Mouse (Mus musculus) cerebellum, adult 2 months (tissue): ENCODE results near the gene Zfp113. TPM values are rescaled to one million over a fixed set of nuclear protein-coding genes. Genes with fewer than 3 reads are reported as not detected.
"Not testable (repeated sequence)": the region's sequence is repeated elsewhere in the genome, so short reads cannot be mapped to it uniquely, and the experiment has no call there.

ENCODE experiments used
- DNase-seq, 2 experiments: peaks; one replicate each; pipeline ENCODE4 v3.0.0; 2021
- H3K27ac ChIP-seq: fragments of 200-500 bp; 2 replicates; pipeline ENCODE4 v1.5.1; 2012; ENCODE audit warnings: low read length, control low read depth, inconsistent platforms; ENCODE audit not compliant: insufficient read depth
- H3K27me3 ChIP-seq: fragments of 200-500 bp; 2 replicates; pipeline ENCODE4 v1.6.1; 2012; ENCODE audit warnings: inconsistent platforms, mild to moderate bottlenecking, low read length, moderate library complexity; ENCODE audit not compliant: control insufficient read depth, insufficient read depth
- H3K4me1 ChIP-seq: fragments of 200-500 bp; 2 replicates; pipeline ENCODE4 v1.6.1; 2011; ENCODE audit warnings: low read length; ENCODE audit not compliant: control insufficient read depth, insufficient read depth
- H3K4me3 ChIP-seq: fragments of 200-500 bp; replicated peaks from 2 replicates; pipeline ENCODE3; 2011; ENCODE audit warnings: mild to moderate bottlenecking, low read depth, low read length, control low read depth; ENCODE audit not compliant: insufficient read depth
- CTCF ChIP-seq: fragments of 200-500 bp; IDR thresholded peaks from 2 replicates; pipeline ENCODE4 v1.5.1; 2011; ENCODE audit warnings: low read depth, mild to moderate bottlenecking, control low read depth, low read length, moderate library complexity, borderline replicate concordance; ENCODE audit not compliant: insufficient read depth
- POLR2A ChIP-seq: fragments of 200-500 bp; IDR thresholded peaks from 2 replicates; pipeline ENCODE4 v1.6.1; 2011; ENCODE audit warnings: low read length, control low read depth, borderline replicate concordance; ENCODE audit not compliant: insufficient read depth
- WGBS: fragments of 180-500 bp; shearing (Covaris S2); methylation state at CpG from one replicate; pipeline ENCODE4 v1.1.7; 2018; 5-methylcytosine and 5-hydroxymethylcytosine counted together
- polyA plus RNA-seq: library from polyadenylated mRNA; depleted of rRNA; stranded (reverse); fragments of >200 nt; gene quantifications from 2 replicates; pipeline ENCODE4 v1.2.3, GENCODE M21; 2012

Gene Zfp113
- polyA plus RNA-seq, 1 experiment = 3.8 TPM

- TF ChIP-seq POLR2A (no peak), CTCF (no peak)
- 20% methylated on average over 3 of the region's 3 CpGs for WGBS
- no peaks in the 10 kb centered on the region for H3K4me1 ChIP-seq
- H3K27me3 ChIP-seq = no peaks in the 10 kb centered on the region
- DNase-seq = no peak
- H3K4me3 ChIP-seq = no peak overlapping the region
- H3K27ac ChIP-seq = no peak overlapping the region
Observed at GRCm38 (mm10) chr5:138118041-138118440, 37.5 kb downstream of the Zfp113 start.

DNA sequence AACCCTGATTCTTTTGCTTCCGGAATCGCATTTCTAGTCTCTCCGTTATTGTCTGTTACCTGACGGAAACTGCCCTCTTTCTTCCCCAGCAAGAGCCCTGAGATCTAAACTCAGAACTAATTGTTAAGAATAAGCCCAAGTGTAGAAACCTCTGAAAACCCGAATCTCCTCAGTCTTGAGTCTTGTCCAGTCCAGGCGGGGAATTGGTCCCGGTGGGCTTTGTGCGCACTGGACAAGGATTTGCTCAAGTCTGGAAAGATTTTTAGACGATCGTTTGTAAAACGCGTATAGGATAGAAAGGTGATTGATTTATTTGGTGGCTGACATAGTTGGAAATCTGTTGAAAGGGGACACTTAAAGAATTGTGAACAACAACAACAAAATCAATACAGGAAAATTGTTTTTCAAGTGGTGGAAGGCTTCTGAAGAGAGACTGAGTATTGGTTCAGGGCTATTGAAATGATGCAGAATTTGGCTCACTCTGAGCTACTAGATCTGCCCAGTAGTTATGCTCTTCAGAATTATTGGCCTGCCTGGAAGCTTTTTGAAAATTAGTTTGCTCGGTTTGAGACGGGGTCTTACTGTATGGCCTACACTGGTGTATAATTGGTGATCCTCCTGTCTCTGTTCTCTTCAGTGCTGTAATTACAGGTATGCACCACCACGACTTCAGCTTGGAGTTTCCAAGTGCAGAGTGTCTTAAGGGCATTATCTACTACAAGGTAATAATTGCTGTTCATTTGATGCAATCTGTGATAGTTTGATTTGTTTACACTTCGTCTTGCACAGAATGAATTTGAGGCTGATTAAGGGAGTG is 38.1 kb downstream of the Zfp113 start:
- Histone ChIP-seq H3K27ac (peak overlapping the region; percentile 45), H3K27me3 (no peaks in the 10 kb centered on the region), H3K4me3 (peak overlapping the region; percentile 97), H3K4me1 (no peaks in the 10 kb centered on the region)
- TF ChIP-seq CTCF = no peak
- no peak for TF ChIP-seq POLR2A
- WGBS = 3% methylated on average over 16 of the region's 16 CpGs
- DNase-seq = no peak

DNA sequence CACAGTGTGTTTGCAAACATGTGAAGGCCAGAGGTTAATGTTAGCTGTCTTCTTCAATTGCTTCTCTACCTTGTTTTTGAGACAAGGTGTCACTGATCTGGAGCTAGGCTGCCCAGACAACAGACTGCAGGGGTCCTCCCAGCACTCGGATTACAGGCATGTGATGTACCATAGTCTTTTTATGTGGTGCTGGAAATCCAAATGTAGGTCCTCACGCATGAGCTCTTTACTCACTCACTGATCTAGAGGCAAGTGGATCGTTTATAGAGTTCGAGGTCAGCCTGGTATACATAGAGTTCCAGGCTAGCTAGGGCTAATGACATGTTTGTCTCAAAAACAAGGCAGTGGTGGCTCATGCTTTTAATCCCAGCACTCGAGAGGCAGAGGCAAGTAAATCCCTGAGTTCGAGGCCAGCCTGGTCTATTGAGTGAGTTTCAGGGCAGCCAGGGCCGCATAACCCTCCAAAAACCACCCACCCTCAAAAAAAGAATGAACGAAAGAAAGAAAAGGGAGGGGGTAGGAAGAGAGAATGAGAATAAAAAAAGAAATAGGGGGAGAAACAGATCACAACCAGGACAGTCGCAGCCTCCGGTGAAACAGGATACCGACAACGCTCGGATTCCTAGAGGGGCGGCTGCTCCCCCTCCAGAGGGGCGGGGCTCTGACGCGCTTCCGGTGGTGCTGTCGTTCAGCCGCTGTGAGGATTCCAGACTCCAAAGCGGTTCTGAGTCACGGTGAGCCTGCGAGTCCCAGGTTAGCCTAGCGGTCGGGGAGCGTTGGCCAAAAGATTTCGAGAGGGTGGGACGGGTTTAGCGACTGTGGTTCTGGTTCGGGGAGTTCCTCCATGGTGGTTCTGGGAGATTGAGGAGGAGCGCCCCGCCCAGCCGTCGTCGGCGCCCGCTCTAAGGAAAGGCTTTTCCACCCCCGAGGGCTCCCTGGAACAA is 39.0 kb downstream of the Zfp113 start, which contains the start of gene Zscan21:
Zscan21 (plus strand) TSS at position 649 of the 944 bp plus-strand sequence.
- peak; percentile 90 to 91 for DNase-seq
- Histone ChIP-seq H3K4me3 (peak within 1 kb of the TSS; percentile 97), H3K27ac (peak within 1 kb of the TSS; percentile 64), H3K4me1 (no peaks in the 10 kb centered on the region), H3K27me3 (no peaks in the 10 kb centered on the region)
- WGBS = 6% methylated on average over 38 of the region's 38 CpGs
- no peak for TF ChIP-seq CTCF
- no peak; the same call in none of the 2 replicates for TF ChIP-seq POLR2A

DNA sequence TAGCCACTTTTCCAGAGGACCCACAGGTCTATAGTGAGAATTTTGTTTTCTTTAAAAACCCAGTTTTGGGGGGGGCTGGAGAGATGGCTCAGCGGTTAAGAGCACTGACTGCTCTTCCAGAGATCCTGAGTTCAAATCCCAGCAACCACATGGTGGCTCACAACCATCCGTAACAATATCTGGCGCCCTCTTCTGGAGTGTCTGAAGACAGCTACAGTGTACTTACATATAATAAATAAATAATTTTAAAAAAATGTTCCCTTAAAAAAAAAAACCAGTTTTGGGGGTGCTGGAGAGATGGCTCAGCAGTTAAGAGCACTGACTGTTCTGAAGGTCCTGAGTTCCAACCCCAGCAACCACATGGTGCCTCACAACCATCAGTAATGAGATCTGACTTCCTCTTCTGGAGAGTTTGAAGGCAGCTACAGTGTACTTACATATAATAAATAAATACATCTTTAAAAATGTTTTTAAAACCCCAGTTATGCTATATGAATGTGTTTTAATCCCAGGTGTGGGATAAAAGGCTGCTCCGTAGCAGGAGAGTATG is 45.6 kb downstream of the Zfp113 start:
- H3K4me1 ChIP-seq, DNase-seq, H3K27ac ChIP-seq, H3K27me3 ChIP-seq, H3K4me3 ChIP-seq: not testable (repeated sequence)
- 60% methylated on average over 4 of the region's 4 CpGs for WGBS

- Histone ChIP-seq H3K4me1 (no peaks in the 10 kb centered on the region), H3K27me3 (no peaks in the 10 kb centered on the region), H3K4me3 (no peak overlapping the region), H3K27ac (no peak overlapping the region)
- TF ChIP-seq POLR2A (no peak), CTCF (no peak)
- 61% methylated on average over 3 of the region's 3 CpGs for WGBS
- DNase-seq = no peak
Observed at GRCm38 (mm10) chr5:138107130-138107529, 48.4 kb downstream of the Zfp113 start.

- TF ChIP-seq POLR2A = no peak
- no peaks in the 10 kb centered on the region for H3K4me1 ChIP-seq
- no peak for DNase-seq
- no peak overlapping the region for H3K27ac ChIP-seq
- no peak overlapping the region for H3K4me3 ChIP-seq
- WGBS = 92% methylated on average over 2 of the region's 2 CpGs
- H3K27me3 ChIP-seq = no peaks in the 10 kb centered on the region
Observed at GRCm38 (mm10) chr5:138104976-138105375, 50.6 kb downstream of the Zfp113 start.

DNA sequence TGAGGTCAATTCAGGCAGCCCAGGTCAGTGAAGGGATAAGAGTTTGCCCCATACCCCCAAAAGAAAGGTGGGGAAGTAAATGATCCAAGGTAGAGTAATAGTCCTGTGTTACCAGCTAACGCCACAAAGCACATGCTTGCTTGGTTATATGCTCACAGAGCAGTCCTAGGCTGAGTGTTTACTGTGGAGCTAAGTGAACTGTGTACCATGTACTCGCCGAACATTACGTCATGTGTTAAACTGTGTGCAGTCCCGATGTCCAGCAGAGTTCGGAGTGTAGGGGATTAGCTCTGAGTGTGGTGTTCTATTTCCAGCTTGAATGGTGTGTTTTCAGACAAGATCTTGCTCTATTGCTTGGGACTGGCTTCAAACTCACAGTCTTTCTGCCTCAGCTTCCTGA is 61.1 kb downstream of the Zfp113 start:
- no peak for DNase-seq
- Histone ChIP-seq H3K27ac (no peak overlapping the region), H3K4me1 (no peaks in the 10 kb centered on the region), H3K27me3 (no peaks in the 10 kb centered on the region), H3K4me3 (no peak overlapping the region)
- TF ChIP-seq CTCF = no peak
- TF ChIP-seq POLR2A = no peak
- WGBS = 94% methylated on average over 6 of the region's 6 CpGs
